Mouse (Mus musculus) hindbrain, embryonic 11.5 days (tissue): Measurements from ENCODE around the gene Gm16430. TPM values are rescaled to one million over a fixed set of nuclear protein-coding genes. Genes with fewer than 3 reads are reported as not detected.
"Not testable (repeated sequence)": the region's sequence is repeated elsewhere in the genome, so short reads cannot be mapped to it uniquely, and the experiment has no call there.

Experiments used
- ATAC-seq: fragments of 200-750 bp; cut with Nextera tagmentation; 2 replicates; pipeline ENCODE4 v1.8.0; 2017; ENCODE audit warnings: mild to moderate bottlenecking, moderate TSS enrichment, moderate library complexity; ENCODE audit not compliant: low FRiP score
- DNase-seq: peaks from one replicate; pipeline ENCODE4 v3.0.0-alpha.2; 2015; ENCODE audit warnings: low spot score
- H3K27ac ChIP-seq: fragments of 300-500 bp; sonication (generic); 2 replicates; pipeline ENCODE4 v1.5.1; 2014; ENCODE audit warnings: mild to moderate bottlenecking, low read depth, low read length
- H3K27me3 ChIP-seq: fragments of 300-500 bp; sonication (generic); 2 replicates; pipeline ENCODE4 v1.6.1; 2014; ENCODE audit warnings: mild to moderate bottlenecking, low read length, moderate library complexity, mixed read lengths; ENCODE audit not compliant: control insufficient read depth, insufficient read depth
- H3K36me3 ChIP-seq: fragments of 300-500 bp; sonication (generic); 2 replicates; pipeline ENCODE4 v1.6.1; 2014; ENCODE audit warnings: mild to moderate bottlenecking, low read length, moderate library complexity, mixed read lengths; ENCODE audit not compliant: control insufficient read depth, insufficient read depth
- H3K4me1 ChIP-seq: fragments of 300-500 bp; sonication (generic); replicated peaks from 2 replicates; pipeline ENCODE4 v1.6.1; 2014; ENCODE audit warnings: low read length, mixed read lengths; ENCODE audit not compliant: control insufficient read depth, insufficient read depth
- H3K4me2 ChIP-seq: fragments of 300-500 bp; sonication (generic); replicated peaks from 2 replicates; pipeline ENCODE4 v1.6.1; 2014; ENCODE audit warnings: mild to moderate bottlenecking, low read depth, low read length
- H3K4me3 ChIP-seq: fragments of 300-500 bp; sonication (generic); 2 replicates; pipeline ENCODE4 v1.5.1; 2014; ENCODE audit warnings: low read depth, low read length
- H3K9ac ChIP-seq: fragments of 300-500 bp; sonication (generic); 2 replicates; pipeline ENCODE4 v1.6.1; 2014; ENCODE audit warnings: low read depth, low read length
- H3K9me3 ChIP-seq: fragments of 300-500 bp; sonication (generic); 2 replicates; pipeline ENCODE4 v1.6.1; 2016; ENCODE audit warnings: low read length; ENCODE audit not compliant: control insufficient read depth
- WGBS: fragments of 180-500 bp; shearing (Covaris S2); extraction: QIAGEN DNeasy Blood & Tissue Kit; methylation state at CpG from one replicate; pipeline ENCODE4 v1.1.7; 2014; 5-methylcytosine and 5-hydroxymethylcytosine counted together
- polyA plus RNA-seq: library from polyadenylated mRNA; unstranded; fragments of >200 nt; fragmentation: Nextera tagmentation; extraction: Ambion mirVana; gene quantifications from 2 replicates; pipeline ENCODE4 v1.2.1, GENCODE M21; 2014

Gene Gm16430
- polyA plus RNA-seq: not detected in 2 replicates

GRCm38 (mm10) chrX:54621911-54622310 lies at the start of gene Gm16430:
Gene Gm16430 (plus strand): TSS chrX:54622211.
- H3K9ac ChIP-seq, H3K36me3 ChIP-seq, DNase-seq, H3K27me3 ChIP-seq, H3K4me2 ChIP-seq, ATAC-seq, H3K27ac ChIP-seq, H3K4me3 ChIP-seq, H3K4me1 ChIP-seq, H3K9me3 ChIP-seq: not testable (repeated sequence)
- WGBS: no CpG with 5 or more reads among the region's 7 CpGs

Other genes with a start within 250 kb of the Gm16430 start
- not detected in 2 replicates for gene Gm16405, start 91.0 kb upstream of the Gm16430 start, polyA plus RNA-seq